Mouse (Mus musculus): ENCODE measurements around the gene Ube2q2.
"Not testable (repeated sequence)": the region's sequence is repeated elsewhere in the genome, so short reads cannot be mapped to it uniquely, and the experiment has no call there.

Gene Ube2q2

DNA sequence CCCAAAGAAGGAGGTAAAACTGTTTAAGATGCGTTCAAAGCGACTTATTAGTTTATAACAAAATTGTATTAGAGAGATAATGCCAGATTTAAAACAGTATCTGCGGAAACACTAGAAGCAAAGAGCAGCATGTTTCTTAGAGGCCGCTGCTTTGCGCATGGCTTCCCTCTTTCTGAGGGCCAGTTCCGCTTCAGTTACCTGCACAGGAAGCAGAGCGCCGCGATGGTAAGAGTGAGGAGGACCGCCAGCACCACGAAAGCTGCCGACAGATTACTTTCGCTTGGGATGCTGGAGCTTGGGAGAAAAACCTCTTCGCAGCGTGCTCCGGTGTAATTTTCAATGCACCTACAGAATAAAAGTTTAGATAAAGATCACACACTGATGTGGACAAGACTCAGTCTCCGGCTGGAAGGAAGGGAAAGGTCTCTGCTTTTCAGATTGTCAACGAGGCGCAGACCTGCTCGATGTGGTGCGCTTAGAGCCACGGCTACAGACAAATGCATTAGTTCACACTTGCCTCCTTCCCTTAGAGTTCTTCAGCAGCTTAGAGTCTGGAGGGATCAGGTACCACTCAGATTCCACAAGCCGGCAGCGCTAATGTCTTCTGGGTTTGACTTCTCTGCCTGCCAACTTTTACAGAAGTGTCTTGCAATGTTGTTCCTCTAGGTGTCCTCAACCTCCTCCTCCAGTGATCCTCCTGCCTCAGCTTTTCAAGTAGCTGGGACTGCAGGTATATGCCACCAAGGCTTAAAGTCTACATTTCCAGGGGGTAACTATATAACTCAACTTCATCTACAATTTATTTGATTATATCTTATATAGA is 93.4 kb downstream of the Ube2q2 start:
- Histone ChIP-seq H3K27me3 (ENCODE audit: control insufficient read depth, insufficient read depth, low read length, poor library complexity, severe bottlenecking) (no peaks in the 10 kb centered on the region), H3K36me3 (ENCODE audit: control insufficient read depth, insufficient read depth, low read length, poor library complexity, severe bottlenecking) (no peaks in the 10 kb centered on the region)
- peak; percentile 64 for DNase-seq (ENCODE audit: low read depth, low spot score)

- H3K27me3 ChIP-seq (ENCODE audit: control insufficient read depth, insufficient read depth, low read length, poor library complexity, severe bottlenecking) = no peaks in the 10 kb centered on the region
- no peaks in the 10 kb centered on the region for H3K36me3 ChIP-seq (ENCODE audit: control insufficient read depth, insufficient read depth, low read length, poor library complexity, severe bottlenecking)
- DNase-seq (ENCODE audit: low read depth, low spot score) = no peak
These were observed 94.6 kb downstream of the Ube2q2 start for GRCm38 (mm10) chr9:55243280-55243679.

- peak; percentile 6 for DNase-seq (ENCODE audit: low read depth, low spot score)
- Histone ChIP-seq H3K36me3 (ENCODE audit: control insufficient read depth, insufficient read depth, low read length, poor library complexity, severe bottlenecking) (no peaks in the 10 kb centered on the region), H3K27me3 (ENCODE audit: control insufficient read depth, insufficient read depth, low read length, poor library complexity, severe bottlenecking) (no peaks in the 10 kb centered on the region)
These were observed 95.4 kb downstream of the Ube2q2 start for GRCm38 (mm10) chr9:55244079-55244478.

- not testable (repeated sequence) for DNase-seq (ENCODE audit: low read depth, low spot score); H3K36me3 ChIP-seq (ENCODE audit: control insufficient read depth, insufficient read depth, low read length, poor library complexity, severe bottlenecking); H3K27me3 ChIP-seq (ENCODE audit: control insufficient read depth, insufficient read depth, low read length, poor library complexity, severe bottlenecking)
These were observed 96.5 kb downstream of the Ube2q2 start for GRCm38 (mm10) chr9:55245057-55245750.

- no peaks in the 10 kb centered on the region for H3K36me3 ChIP-seq (ENCODE audit: control insufficient read depth, insufficient read depth, low read length, poor library complexity, severe bottlenecking)
- no peaks in the 10 kb centered on the region for H3K27me3 ChIP-seq (ENCODE audit: control insufficient read depth, insufficient read depth, low read length, poor library complexity, severe bottlenecking)
- DNase-seq (ENCODE audit: low read depth, low spot score) = no peak
These were observed 97.8 kb downstream of the Ube2q2 start for GRCm38 (mm10) chr9:55246440-55246839.

GRCm38 (mm10) chr9:55246918-55247317 is 98.3 kb downstream of the Ube2q2 start:
- Histone ChIP-seq H3K36me3 (ENCODE audit: control insufficient read depth, insufficient read depth, low read length, poor library complexity, severe bottlenecking) (no peaks in the 10 kb centered on the region), H3K27me3 (ENCODE audit: control insufficient read depth, insufficient read depth, low read length, poor library complexity, severe bottlenecking) (no peaks in the 10 kb centered on the region)
- DNase-seq (ENCODE audit: low read depth, low spot score) = no peak

DNA sequence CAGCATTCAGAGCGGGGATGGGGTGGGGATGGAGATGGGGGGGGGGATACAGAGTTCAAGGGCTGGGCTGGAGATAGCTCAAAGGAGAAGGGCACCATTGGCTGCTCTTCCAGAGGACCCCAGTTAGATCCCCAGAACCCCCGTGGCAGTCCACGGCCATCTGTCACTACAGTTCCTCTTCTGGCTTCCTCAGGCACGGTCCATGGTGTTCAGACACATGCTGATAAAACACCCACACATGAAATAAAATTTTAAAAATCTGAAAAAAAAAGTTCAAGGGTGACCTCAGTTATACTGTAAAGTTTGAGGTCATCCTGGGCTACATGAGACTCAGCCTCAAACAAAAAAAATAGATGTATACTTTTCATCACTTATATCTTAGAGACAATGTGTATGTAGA is 99.8 kb downstream of the Ube2q2 start:
- Histone ChIP-seq H3K27me3 (ENCODE audit: control insufficient read depth, insufficient read depth, low read length, poor library complexity, severe bottlenecking) (no peaks in the 10 kb centered on the region), H3K36me3 (ENCODE audit: control insufficient read depth, insufficient read depth, low read length, poor library complexity, severe bottlenecking) (no peaks in the 10 kb centered on the region)
- no peak for DNase-seq (ENCODE audit: low read depth, low spot score)

GRCm38 (mm10) chr9:55250595-55251247 is 102.1 kb downstream of the Ube2q2 start:
- H3K36me3 ChIP-seq (ENCODE audit: control insufficient read depth, insufficient read depth, low read length, poor library complexity, severe bottlenecking) = no peaks in the 10 kb centered on the region
- DNase-seq (ENCODE audit: low read depth, low spot score) = no peak
- H3K27me3 ChIP-seq (ENCODE audit: control insufficient read depth, insufficient read depth, low read length, poor library complexity, severe bottlenecking) = no peaks in the 10 kb centered on the region

- not testable (repeated sequence) for H3K36me3 ChIP-seq (ENCODE audit: control insufficient read depth, insufficient read depth, low read length, poor library complexity, severe bottlenecking); H3K27me3 ChIP-seq (ENCODE audit: control insufficient read depth, insufficient read depth, low read length, poor library complexity, severe bottlenecking)
- DNase-seq (ENCODE audit: low read depth, low spot score) = peak; percentile 45
These were observed 103.4 kb downstream of the Ube2q2 start for GRCm38 (mm10) chr9:55252097-55252496.

DNA sequence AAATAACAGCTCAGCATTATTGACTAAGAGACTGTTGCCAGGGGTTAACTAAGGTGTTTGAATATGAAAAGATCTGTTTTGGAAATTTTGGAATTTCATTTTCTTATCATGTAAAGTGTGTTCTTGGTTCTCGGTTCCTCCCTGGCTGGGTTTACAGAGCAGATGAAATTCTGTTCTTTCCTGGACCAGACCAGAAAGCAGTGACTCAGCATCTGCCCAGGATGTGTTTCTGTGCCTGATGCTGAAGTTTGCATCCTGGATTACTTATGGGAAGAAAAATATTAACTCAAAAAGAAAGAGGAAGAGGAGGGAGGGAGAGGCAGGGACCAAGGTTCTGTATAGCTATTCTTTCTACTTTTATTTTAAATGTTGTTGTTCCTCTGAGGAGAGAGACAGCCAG is 105.2 kb downstream of the Ube2q2 start:
- no peaks in the 10 kb centered on the region for H3K36me3 ChIP-seq (ENCODE audit: control insufficient read depth, insufficient read depth, low read length, poor library complexity, severe bottlenecking)
- no peaks in the 10 kb centered on the region for H3K27me3 ChIP-seq (ENCODE audit: control insufficient read depth, insufficient read depth, low read length, poor library complexity, severe bottlenecking)
- no peak for DNase-seq (ENCODE audit: low read depth, low spot score)

DNA sequence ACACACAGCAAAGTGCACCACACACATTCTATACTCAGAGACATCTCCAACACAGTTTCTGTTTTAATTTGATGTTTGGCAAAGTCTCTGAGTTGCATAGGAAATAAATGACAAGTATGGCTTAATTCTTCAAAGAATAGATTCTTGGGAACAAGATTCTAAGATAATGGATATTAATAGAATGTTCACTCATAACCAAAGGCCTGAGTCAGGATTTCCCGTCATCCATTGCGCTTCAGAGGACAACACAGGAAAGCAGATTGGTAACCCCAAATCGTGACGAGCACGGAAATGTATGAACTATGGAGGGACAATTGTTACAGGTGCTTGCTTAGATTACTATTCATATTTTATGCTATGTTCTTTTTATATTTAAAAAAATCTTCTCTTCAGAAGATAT is 106.4 kb downstream of the Ube2q2 start:
- no peaks in the 10 kb centered on the region for H3K36me3 ChIP-seq (ENCODE audit: control insufficient read depth, insufficient read depth, low read length, poor library complexity, severe bottlenecking)
- H3K27me3 ChIP-seq (ENCODE audit: control insufficient read depth, insufficient read depth, low read length, poor library complexity, severe bottlenecking) = no peaks in the 10 kb centered on the region
- no peak for DNase-seq (ENCODE audit: low read depth, low spot score)

- Histone ChIP-seq H3K27me3 (ENCODE audit: control insufficient read depth, insufficient read depth, low read length, poor library complexity, severe bottlenecking) (no peaks in the 10 kb centered on the region), H3K36me3 (ENCODE audit: control insufficient read depth, insufficient read depth, low read length, poor library complexity, severe bottlenecking) (no peaks in the 10 kb centered on the region)
- DNase-seq (ENCODE audit: low read depth, low spot score) = no peak
These were observed 107.0 kb downstream of the Ube2q2 start for GRCm38 (mm10) chr9:55255604-55256003.

GRCm38 (mm10) chr9:55257105-55257504 is 108.5 kb downstream of the Ube2q2 start:
- no peak for DNase-seq (ENCODE audit: low read depth, low spot score)
- Histone ChIP-seq H3K27me3 (ENCODE audit: control insufficient read depth, insufficient read depth, low read length, poor library complexity, severe bottlenecking) (no peaks in the 10 kb centered on the region), H3K36me3 (ENCODE audit: control insufficient read depth, insufficient read depth, low read length, poor library complexity, severe bottlenecking) (no peaks in the 10 kb centered on the region)

Data from splenic B cell, adult 2 months (primary cell).